Mouse (Mus musculus) thymus, adult 2 months (tissue): ENCODE results near the gene Ankrd63.
"Not testable (repeated sequence)": the region's sequence is repeated elsewhere in the genome, so short reads cannot be mapped to it uniquely, and the experiment has no call there.

Experiments used
- CTCF ChIP-seq: fragments of 200-500 bp; IDR thresholded peaks from 2 replicates; pipeline ENCODE4 v1.5.1; 2012; ENCODE audit warnings: mild to moderate bottlenecking, control low read depth, low read length, moderate library complexity, borderline replicate concordance; ENCODE audit not compliant: control insufficient read depth, poor library complexity, insufficient read depth; ENCODE audit errors: extremely low read depth
- POLR2A ChIP-seq: fragments of 200-500 bp; IDR thresholded peaks from 2 replicates; pipeline ENCODE4 v1.6.1; 2012; ENCODE audit warnings: mild to moderate bottlenecking, low read length, control low read depth, moderate library complexity; ENCODE audit not compliant: control insufficient read depth, poor library complexity, insufficient read depth; ENCODE audit errors: extremely low read depth

- not testable (repeated sequence) for TF ChIP-seq CTCF, POLR2A
Observed at GRCm38 (mm10) chr2:118650697-118651096, 53.1 kb downstream of the Ankrd63 start.
